Mouse (Mus musculus) ES-E14 (cell line): ENCODE data around the gene Slc9a8.

ENCODE experiments used
- HCFC1 ChIP-seq: IDR thresholded peaks from 2 replicates; pipeline ENCODE4 v1.6.1; 2012; ENCODE audit warnings: low read length, inconsistent platforms, borderline replicate concordance; ENCODE audit not compliant: insufficient read depth
- MAFK ChIP-seq: IDR thresholded peaks from 2 replicates; pipeline ENCODE4 v1.6.1; 2014; ENCODE audit warnings: mild to moderate bottlenecking, low read depth, low read length, inconsistent platforms; ENCODE audit not compliant: insufficient read depth

- TF ChIP-seq MAFK: no peak
- no peak for TF ChIP-seq HCFC1
These were observed 24.6 kb downstream of the Slc9a8 start for GRCm38 (mm10) chr2:167445911-167446780.
